Mouse (Mus musculus): Measurements from ENCODE around the gene B3galt5. TPM values are rescaled to one million over a fixed set of nuclear protein-coding genes. Genes with fewer than 3 reads are reported as not detected.

The B3galt5 gene
- polyA plus RNA-seq, 1 experiment from 2014 or later: 0.11 TPM

DNA sequence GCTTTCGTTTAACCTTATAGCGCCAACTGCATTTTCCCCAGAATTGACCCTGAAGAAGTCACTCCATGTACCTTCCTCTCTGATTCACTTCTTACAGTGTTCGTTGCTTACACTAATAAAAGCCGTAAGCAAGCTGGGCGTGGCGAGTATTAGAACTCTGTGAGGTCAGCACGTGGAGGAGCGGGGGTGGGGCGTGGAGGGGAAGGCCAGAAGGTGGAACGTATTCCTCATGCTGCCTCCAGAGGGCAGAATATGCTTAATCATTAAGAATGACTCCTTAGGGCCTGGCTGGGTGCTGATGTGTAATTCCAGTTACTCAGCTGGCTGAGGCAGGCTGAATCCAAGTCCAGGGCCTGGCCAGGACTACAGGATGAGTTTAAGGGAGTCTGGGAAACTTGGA is 122.3 kb downstream of the B3galt5 start:
- peaks cover 7% of the 10 kb centered on the region; the same call in 1 of the 2 replicates for H3K27me3 ChIP-seq (ENCODE audit: poor library complexity, severe bottlenecking)
- peaks cover 21% of the 10 kb centered on the region for H3K4me1 ChIP-seq
- no peak overlapping the region for H3K27ac ChIP-seq
- peak overlapping the region; percentile 51 for H3K4me3 ChIP-seq
- no peaks in the 10 kb centered on the region for H3K36me3 ChIP-seq (replicated peaks)
- H3K9me3 ChIP-seq: no peaks in the 10 kb centered on the region
- 20% methylated on average over 10 of the region's 10 CpGs for WGBS
- peak; percentile 68 for DNase-seq (ENCODE audit: extremely low spot score, low spot score)

DNA sequence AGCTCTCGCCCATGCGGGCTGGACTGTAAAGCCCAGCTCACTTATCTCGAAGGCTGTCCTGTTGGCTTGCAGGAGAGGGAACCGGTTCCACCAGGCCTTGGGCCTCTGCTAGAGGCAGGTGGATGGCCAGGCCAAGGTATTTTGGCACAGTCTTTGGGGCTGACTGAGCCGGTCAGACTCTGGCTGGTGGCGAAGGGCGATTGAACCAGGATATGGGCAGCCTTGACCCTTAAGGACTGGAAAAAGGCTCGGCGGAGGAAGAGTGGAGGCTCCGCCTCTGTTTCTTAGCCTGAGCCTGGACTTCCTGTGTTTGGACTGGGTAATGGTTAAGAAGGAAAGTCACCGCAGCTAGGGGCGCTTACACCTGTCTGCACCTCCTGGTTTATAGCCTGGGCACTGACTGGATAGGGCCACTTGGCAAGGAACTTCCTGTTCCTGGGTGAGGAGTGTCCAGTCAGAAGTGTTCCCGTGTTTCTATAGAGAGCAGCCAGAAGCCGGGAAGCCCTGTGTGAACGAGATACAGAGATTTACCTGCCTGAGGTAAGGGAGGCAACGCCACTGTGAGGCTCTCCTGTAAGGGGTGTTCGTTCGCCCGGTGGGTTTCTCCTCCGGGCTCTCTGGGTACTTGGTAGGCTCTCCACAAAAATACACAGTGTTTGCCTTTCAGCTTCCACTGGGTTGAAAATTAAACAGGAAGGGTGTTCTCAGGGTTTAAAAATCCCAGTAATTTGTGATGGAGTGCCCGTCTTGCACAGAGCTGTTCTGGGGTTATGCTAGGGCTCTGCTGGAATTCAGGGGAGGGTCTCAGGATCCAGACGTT is 125.9 kb downstream of the B3galt5 start:
- Histone ChIP-seq H3K4me3 (no peak overlapping the region), H3K4me1 (peaks cover 13% of the 10 kb centered on the region), H3K9me3 (no peaks in the 10 kb centered on the region), H3K36me3 (replicated peaks) (no peaks in the 10 kb centered on the region), H3K27ac (no peak overlapping the region), H3K27me3 (ENCODE audit: poor library complexity, severe bottlenecking) (peaks cover 4% of the 10 kb centered on the region; the same call in 1 of the 2 replicates)
- no peak for DNase-seq (ENCODE audit: extremely low spot score, low spot score)
- 88% methylated on average over 22 of the region's 22 CpGs for WGBS

DNA sequence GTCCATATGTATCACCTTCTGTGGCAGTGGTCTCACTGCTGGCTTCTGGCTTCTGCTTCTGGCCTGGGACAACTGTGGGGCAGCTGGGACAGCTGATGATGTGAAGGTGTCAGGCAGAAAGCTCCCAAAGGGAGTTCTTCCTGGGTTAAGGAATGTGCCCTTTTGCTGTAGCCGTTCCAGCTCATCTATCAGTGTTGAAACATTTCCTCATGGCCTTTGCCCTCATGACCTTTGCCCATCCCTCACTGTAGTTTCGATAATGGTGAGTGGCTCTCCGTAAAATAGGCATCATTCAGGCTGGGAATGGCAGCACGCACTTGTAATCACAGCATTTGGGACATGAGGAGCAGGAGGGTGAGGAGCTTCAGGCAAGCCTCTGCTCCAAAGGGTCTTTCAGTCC is 127.3 kb downstream of the B3galt5 start:
- DNase-seq (ENCODE audit: extremely low spot score, low spot score): no peak
- 62% methylated on average over 4 of the region's 4 CpGs for WGBS
- no peak overlapping the region for H3K27ac ChIP-seq
- H3K9me3 ChIP-seq: no peaks in the 10 kb centered on the region
- H3K4me1 ChIP-seq: peaks cover 10% of the 10 kb centered on the region
- H3K4me3 ChIP-seq: no peak overlapping the region
- no peaks in the 10 kb centered on the region for H3K36me3 ChIP-seq (replicated peaks)
- H3K27me3 ChIP-seq (ENCODE audit: poor library complexity, severe bottlenecking): no peaks in the 10 kb centered on the region

DNA sequence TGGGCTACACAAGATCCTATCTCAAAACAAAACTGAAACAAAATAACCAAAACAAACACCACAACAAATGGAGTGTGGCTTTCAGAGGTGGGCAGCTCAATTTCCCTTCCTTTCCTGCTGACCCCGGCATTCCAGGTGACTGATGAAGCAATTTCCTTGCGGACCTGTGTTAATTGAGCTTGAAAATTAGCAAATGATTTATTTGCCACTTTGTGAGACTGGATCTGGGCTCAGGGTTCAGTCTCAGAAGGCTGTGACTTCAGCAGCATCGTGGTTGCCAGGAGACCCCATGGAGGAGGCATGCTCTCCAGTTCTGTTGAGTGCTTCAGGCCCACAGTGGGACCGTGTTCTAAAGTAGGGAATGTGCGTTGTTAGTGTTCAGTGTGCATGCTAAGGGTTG is 127.7 kb downstream of the B3galt5 start:
- WGBS: 84% methylated on average over 5 of the region's 5 CpGs
- DNase-seq (ENCODE audit: extremely low spot score, low spot score): no peak
- Histone ChIP-seq H3K4me3 (no peak overlapping the region), H3K27ac (no peak overlapping the region), H3K4me1 (peaks cover 10% of the 10 kb centered on the region), H3K27me3 (ENCODE audit: poor library complexity, severe bottlenecking) (no peaks in the 10 kb centered on the region), H3K36me3 (replicated peaks) (no peaks in the 10 kb centered on the region), H3K9me3 (no peaks in the 10 kb centered on the region)

DNA sequence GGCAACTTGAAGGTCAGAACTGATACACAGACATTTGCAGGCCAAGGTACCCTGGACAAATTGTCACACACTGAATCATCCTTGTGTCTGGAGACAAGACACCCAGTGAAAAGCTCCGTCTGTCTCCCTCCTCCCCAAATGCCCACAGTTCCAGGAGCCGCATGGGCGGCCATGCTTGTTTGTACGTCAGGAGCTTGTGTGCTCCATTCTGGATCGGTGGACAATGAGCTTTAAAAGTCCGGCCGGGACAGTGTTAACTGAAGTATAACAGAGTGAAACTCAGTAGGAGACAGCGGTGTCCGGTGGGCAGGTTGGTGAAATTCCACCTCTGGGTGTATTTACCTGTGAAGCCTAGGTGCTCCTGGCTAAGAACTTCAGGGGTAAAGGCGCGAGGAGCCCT is 129.3 kb downstream of the B3galt5 start:
- Histone ChIP-seq H3K27me3 (ENCODE audit: poor library complexity, severe bottlenecking) (no peaks in the 10 kb centered on the region), H3K9me3 (no peaks in the 10 kb centered on the region), H3K4me1 (peaks cover 10% of the 10 kb centered on the region), H3K36me3 (replicated peaks) (no peaks in the 10 kb centered on the region), H3K27ac (no peak overlapping the region), H3K4me3 (no peak overlapping the region)
- no peak for DNase-seq (ENCODE audit: extremely low spot score, low spot score)
- 89% methylated on average over 11 of the region's 11 CpGs for WGBS

Other genes with a start within 250 kb of the B3galt5 start
- 106 and 116 TPM in 2 replicates for gene Psmg1, start 244.8 kb upstream of the B3galt5 start, polyA plus RNA-seq (2016; fragmentation: Nextera tagmentation; extraction: Ambion mirVana)
- 138 and 143 TPM in 2 replicates for gene Brwd1, start 153.3 kb upstream of the B3galt5 start, polyA plus RNA-seq (2016; fragmentation: Nextera tagmentation; extraction: Ambion mirVana)
- 851 and 879 TPM in 2 replicates for gene Hmgn1, start 108.1 kb upstream of the B3galt5 start, polyA plus RNA-seq (2016; fragmentation: Nextera tagmentation; extraction: Ambion mirVana)
- gene Wrb, start 90.4 kb upstream of the B3galt5 start, polyA plus RNA-seq (2016; fragmentation: Nextera tagmentation; extraction: Ambion mirVana): 127 and 128 TPM in 2 replicates
- 1.0 and 1.1 TPM in 2 replicates for gene Lca5l, start 43.5 kb upstream of the B3galt5 start, polyA plus RNA-seq (2016; fragmentation: Nextera tagmentation; extraction: Ambion mirVana)
- gene Sh3bgr, start 35.4 kb upstream of the B3galt5 start, polyA plus RNA-seq (2016; fragmentation: Nextera tagmentation; extraction: Ambion mirVana): 1.3 and 1.8 TPM in 2 replicates
- gene Itgb2l, start 207.8 kb downstream of the B3galt5 start, polyA plus RNA-seq (2016; fragmentation: Nextera tagmentation; extraction: Ambion mirVana): not detected in 2 replicates
- gene Pcp4, start 231.8 kb downstream of the B3galt5 start, polyA plus RNA-seq (2016; fragmentation: Nextera tagmentation; extraction: Ambion mirVana): 4.2 and 4.3 TPM in 2 replicates